Mouse (Mus musculus): ENCODE measurements at regions not wholly inside any gene's neighbourhood (a gene's known extent, or its start where the extent isn't known, plus 50 kb on each side); places are given as distances from the start of the nearest gene placed in this dataset.
"Not testable (repeated sequence)": the region's sequence is repeated elsewhere in the genome, so short reads cannot be mapped to it uniquely, and the experiment has no call there.

DNA sequence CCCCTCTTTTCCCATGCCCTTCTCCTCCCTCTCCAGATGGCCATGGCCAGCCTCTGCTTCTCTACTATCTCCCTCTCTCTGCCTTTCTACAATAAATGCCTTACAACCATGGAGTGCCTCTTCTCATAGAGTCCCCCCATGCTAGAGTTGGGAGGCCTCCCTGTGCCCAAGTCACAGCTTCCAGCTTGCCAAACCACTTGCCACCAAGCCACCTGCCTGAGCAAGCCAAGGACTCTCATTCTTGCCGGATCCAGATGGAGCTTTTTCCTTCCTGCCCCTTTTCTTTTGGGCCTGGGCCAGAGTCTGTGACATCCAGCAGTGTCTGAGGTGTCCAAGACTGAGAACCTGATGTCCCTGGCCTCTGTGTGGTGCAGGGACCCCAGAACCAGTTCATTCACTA lies 367.4 kb upstream of the Arhgap42 start:
- no peak for ATAC-seq (replicated peaks; ENCODE audit: poor library complexity, severe bottlenecking)

DNA sequence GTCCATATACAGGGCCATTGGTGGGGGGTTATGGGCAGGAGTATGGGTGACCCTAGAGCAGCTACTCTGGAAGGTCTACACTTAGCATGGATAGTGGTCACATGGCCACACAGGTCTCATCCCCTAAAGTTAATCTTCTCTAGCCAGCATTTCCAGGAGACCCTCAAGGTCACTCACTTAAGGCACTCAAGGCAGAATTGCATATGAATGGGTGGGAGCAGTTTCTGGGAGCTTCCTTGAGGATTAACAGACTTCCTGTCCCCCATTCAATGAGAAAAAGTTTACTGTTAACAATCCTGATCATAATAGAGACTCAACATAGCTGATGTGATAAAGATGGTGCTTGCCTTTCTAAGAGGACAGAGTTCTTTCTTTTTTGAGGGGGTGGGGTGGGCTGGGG lies 352.4 kb upstream of the Arhgap42 start:
- ATAC-seq (replicated peaks; ENCODE audit: poor library complexity, severe bottlenecking) = no peak

DNA sequence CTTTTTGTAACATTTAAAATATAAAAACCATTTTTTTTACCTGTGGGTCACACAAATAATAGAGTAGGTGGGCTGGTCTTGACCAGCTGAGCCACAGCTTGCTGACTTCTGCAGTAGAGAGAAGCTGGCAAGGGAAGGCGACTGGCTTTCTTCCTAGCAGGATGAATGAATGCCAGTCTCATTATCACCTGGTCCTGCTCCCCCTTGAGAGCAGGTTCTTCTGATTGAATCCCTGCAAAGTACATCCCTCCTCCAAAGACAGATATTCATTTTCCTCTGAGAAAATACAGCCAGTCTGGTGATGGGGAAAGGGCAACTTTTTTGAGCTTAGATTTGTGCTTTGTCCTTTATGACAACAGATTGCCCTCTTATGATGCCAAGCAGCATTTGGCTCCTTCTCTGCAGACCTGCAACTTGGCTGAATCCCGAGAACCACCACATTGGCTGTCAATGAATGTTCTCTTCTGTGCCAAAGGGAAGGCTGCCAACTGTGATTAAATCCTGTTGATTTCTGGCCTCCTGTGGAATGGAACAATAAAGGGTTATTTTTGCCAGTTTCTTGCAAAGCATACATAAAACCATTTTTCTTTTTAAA lies 344.2 kb upstream of the Arhgap42 start:
- ATAC-seq (replicated peaks; ENCODE audit: poor library complexity, severe bottlenecking) = no peak

DNA sequence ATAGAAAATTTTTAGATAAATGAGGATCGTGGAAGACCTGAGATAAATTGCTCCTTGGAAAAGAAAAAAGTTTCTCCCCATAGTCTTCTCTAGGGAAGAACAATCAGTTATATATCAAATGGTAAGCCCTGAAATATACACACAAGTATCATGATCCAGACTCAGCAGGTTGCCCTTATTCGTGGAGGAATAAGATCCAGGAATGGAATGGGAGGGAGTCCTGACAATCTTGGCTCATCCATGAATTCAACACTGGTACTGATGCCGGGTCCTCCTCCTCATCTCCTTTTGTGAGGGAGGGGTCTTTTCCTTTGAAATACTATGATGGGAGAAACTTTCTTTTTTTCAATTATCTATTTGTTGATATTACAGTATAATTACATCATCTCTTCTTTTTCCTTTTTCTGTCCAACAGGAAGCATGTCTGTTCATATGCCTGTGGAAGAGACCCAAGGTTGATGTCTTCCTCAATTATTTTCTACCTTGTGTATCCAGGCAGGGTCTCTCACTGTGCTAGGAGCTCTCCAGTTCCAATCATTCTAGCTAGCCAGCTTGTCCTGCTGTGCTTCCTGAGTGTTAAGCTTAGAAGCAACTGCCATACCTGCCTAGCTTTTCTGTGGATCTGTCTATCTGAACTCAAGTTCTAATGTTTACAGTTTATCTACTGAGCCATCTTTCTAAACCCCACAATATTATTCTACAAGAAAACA lies 343.6 kb upstream of the Arhgap42 start:
- no peak for ATAC-seq (replicated peaks; ENCODE audit: poor library complexity, severe bottlenecking)

DNA sequence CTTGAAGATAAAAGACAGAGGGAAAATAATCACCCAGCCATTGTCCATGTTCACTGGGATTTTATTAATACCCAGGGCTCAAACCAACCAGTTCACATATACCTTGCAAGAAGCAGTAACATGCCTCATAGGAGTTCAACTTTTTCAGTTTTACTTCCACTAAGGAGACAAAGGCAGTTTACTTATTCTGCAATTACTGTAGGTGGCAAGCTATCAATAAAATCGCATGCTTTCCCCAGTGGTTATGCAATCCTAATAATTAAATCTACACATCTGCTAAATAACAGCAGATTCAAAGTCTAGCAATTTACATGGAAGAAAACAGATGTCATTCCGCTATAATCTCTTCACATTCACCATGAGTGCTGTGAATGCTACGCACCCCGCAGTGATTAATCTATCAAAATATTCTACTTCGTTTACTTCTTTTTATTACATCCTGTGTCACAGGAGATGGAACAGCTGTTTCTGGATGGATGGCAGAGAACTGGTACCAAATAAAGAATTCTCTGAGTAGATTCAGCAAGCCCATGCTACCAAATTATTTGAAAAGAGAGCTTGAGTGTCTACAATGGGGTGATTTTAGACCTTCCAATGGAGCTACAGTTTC lies 329.2 kb upstream of the Arhgap42 start:
- no peak for ATAC-seq (replicated peaks; ENCODE audit: poor library complexity, severe bottlenecking)

DNA sequence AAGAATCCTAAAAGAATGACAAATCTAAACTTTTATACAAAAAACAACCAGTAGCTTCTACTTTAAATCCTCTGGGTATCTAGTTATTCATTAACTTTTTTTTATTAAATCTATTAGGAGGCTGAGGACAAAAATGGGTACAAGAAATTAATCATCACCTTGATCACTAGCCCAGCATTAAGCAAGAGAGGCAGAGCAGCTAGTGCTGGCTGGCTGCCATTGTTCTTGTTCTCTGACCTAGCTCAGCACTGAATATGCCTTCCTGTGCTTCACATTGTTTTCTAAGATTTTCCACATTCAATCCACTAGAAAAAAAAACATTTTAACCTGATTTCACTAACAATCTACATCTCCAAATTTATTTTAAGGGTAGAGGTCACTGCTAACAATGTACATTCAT lies 325.6 kb upstream of the Arhgap42 start:
- ATAC-seq (replicated peaks; ENCODE audit: poor library complexity, severe bottlenecking) = no peak

DNA sequence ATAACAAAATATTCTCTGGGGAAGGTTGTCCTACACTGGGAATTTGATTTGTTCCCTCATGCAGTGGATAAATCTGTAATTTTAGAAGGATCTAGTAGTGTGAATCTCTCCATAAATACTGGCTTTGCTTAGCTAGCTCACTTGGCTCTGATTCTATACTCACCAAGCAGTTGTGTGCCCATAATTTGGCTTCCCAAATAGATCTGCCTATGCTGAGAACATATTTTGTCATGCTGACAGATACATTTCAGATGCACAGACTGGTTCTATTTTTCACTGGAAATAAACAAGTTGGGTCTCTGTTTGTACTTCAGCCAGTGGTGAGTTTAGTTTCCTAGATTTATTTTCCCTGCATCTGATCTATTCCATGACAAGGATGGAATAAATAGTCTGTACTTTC lies 309.8 kb upstream of the Arhgap42 start:
- no peak for ATAC-seq (replicated peaks; ENCODE audit: poor library complexity, severe bottlenecking)

DNA sequence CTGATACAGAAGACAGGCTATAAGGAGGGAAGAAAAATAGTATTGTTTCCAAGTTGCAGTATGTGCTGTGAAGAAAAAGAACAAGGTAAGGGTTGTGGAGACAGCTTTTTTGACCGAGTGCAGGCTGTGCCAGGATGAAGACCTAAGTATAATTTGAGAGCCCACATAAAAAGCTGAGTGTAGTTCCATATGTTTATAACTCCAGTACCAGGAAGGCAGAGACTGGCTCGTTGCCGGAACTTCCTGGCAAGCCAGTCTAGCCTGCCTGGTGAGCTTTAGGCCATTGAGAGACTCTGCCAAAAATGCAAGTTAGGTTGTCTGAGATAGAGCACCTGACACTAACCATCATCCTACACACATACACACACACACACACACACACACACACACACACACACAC lies 308.7 kb upstream of the Arhgap42 start:
- no peak for ATAC-seq (replicated peaks; ENCODE audit: poor library complexity, severe bottlenecking)

DNA sequence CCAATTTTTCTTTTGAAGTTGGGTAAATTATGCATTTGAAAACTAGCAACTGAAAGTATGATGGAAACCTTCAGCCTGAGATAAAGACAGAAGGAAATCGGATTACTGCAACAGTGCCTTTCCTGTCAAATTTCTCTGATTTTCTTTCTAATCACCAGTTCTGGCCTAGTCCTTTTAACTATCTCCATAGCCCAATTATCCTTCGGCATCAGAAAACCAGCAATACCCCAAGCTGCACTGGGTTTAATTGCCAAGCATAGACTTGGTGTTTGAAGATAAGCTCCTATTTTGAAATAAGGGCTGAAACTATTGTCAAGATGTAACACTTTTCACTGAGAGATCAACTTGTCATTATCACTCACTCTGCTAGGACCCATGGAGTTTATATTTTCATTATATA lies 308.2 kb upstream of the Arhgap42 start:
- no peak for ATAC-seq (replicated peaks; ENCODE audit: poor library complexity, severe bottlenecking)

DNA sequence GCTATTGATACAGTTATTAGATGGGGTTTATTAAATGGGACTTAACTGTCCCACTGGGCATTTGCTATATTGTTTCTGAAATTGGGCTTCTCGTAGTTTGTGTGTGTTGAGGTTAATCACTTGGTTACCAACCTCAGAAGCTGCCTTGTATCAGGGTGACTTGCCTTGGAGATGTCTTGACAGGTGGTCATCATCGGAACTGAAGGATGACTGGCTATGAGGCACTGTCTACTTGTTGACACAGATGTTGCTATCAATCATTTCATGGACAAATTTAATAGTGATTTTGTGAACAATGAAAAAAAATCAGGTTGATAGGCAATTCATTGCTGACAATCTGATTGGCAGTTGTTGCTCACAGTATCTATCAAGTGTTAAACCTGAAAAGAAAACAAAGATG lies 261.4 kb upstream of the Arhgap42 start:
- ATAC-seq (replicated peaks; ENCODE audit: poor library complexity, severe bottlenecking) = no peak

DNA sequence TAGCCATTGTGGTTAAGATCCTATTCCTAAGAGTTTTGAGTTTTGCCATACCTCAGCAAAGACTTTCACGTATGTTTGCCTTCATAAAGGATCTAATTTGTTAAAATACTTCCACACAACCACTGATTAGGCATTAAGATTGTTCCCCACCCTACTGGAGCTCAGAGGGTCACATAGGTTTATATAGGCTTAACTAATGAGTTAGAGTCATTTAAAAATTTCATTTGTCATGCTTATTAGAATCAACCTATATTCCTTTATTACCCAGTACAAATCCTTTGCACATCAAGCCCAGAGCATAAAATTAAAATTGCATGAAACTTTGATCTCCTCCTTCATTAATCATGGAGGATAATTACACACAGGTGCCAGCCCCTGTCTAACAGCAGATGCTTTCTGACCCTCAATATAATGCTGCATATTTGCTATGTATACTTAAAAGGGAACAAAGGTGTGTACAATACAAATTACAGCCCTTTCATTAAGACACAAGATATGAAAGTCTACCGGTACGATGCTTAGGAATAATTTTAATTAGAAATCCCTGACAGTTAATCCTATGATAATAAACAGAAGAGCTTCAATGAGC lies 254.8 kb upstream of the Arhgap42 start:
- no peak for ATAC-seq (replicated peaks; ENCODE audit: poor library complexity, severe bottlenecking)

DNA sequence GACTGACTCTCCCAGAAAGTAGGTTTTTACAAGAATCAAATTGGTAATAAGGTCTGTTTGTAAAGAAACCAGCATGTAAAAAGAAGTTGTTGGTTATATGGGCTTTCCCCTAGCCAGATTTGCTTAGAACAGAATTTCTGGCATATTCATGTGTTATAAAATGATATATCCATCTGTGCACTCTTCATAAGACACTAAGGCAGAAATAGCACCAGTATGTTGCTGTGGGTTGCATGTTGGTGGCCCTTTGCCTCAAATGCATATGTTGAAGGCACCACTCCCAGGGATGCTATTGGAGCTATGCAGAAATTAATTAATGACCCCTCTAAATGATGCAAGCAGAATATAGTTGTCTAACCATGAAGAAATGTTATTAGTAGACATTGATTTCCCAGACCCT lies 238.2 kb upstream of the Arhgap42 start:
- no peak for ATAC-seq (replicated peaks; ENCODE audit: poor library complexity, severe bottlenecking)

DNA sequence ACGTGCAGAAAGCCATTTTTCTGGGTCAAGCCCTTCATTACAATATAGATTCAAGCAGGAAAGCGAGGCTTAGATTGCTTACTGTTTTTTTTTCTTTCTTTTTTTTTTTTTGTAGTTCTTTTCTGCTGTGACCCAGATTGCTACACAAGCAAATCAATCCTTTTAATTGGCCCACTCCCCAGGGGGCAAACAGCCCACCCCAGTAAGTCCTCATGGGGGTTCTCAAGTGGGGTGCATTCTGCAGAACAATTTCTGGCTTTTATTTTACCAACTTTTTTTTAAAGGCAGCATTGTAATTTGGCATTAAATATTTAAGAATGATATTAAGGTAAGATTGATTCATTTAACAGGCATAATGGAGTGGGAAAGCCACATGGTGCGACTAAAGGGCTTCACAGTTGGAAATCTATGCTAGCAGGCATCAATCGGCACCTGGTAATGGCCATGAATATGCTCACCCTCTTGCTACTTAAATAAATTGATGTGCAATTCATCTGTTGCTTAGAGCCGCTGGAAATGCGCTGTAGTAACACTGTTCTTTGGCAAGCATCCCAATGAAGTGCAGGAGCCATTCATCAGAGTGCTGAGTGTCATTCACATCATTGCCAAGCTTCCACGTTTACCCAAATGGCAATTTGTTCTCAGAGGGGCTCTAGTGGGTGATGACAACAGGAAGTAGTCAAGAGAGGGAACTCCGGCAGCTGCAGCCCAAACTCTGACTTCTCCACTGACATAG lies 236.3 kb upstream of the Arhgap42 start:
- no peak for ATAC-seq (replicated peaks; ENCODE audit: poor library complexity, severe bottlenecking)

DNA sequence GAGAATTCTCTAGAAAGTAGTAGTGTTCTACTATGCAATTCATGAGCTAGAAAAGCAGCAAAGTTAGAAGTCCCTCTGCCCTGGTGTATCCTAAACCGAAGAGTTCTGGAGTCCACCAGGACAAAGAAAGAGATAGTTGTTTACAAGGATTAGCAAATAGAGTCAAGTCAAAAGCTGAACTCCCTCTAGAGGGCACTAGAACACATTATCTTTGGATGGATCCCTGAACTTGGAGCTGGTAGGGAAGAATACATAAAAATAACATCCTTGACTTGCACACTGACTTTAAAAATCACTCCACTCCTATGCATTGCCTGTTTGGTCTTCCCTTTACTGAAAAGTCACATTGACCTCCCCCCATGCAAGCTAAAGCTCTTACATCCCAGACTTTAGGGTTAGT lies 205.3 kb upstream of the Arhgap42 start:
- ATAC-seq (replicated peaks; ENCODE audit: poor library complexity, severe bottlenecking) = no peak

DNA sequence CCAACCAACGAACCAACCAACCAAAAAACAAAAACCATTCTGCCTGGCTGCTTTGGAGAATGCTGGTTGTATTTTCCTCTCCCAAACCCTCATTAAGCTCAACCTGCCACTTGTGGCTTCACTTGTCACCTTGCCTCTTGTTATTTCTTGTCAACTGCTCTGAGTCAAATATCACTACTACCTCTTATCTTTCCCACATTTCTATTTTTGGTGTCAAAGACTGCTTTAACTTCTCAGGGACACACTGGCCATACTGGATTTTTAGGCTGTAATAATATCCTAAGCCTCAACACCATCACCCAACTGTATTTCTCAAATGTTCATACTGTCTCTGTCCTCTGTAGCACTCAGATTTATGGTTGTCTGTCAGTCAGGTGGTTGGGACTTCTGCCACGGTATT lies 181.4 kb upstream of the Arhgap42 start:
- ATAC-seq (replicated peaks; ENCODE audit: poor library complexity, severe bottlenecking) = no peak

DNA sequence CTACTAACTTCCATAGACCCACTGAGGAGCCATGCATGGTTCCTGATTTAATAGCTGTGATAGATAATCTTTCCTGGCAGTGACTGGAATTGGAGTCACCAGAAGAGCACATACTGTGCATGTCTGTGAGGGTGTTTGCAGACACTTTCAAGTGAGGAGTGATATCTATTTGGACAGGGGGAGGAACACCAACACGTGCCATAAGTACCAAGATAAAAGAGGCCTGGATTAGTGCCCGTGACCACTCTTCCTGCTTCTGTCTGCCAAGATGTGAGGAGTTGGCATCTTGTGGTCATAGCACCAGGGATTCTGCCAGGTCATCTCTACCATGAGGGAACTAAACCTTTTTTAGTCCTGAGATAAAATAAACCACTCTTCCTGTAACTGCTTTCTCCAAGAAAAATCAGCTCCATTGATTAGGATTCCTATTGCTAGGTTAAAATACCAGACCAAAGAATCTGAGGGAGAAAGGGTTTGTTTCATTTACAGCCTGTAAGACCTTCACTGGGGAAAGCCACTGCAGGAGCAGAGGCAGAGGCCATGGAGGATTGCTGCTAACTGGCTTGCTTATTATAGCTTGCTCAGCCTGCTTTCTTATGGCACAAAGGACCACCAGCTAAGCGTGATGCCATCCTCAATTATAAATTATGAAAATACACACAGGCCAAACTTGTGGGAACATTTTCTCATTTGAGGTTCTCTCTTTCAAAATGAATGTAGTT lies 173.7 kb upstream of the Arhgap42 start:
- ATAC-seq (replicated peaks; ENCODE audit: poor library complexity, severe bottlenecking) = no peak

DNA sequence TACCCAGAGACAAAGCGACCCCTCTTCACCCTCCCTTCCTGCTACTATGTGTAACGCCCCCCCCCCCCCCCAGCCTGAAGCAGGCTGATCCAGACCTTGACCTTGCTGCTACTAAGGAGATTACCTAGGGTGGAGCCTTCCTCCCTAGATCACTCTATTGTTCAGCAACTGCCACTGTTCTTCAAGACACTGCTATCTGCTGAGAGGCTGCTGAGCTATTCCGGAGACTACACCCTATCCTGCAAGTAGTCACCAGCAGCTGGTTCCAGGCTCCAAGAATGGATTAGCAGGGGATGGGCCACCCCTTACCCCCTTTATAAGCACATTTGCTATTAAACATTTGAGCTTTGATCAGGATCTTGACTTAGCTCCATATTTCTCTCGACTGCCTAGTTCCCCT lies 155.3 kb upstream of the Arhgap42 start:
- not testable (repeated sequence) for ATAC-seq (replicated peaks; ENCODE audit: poor library complexity, severe bottlenecking)

DNA sequence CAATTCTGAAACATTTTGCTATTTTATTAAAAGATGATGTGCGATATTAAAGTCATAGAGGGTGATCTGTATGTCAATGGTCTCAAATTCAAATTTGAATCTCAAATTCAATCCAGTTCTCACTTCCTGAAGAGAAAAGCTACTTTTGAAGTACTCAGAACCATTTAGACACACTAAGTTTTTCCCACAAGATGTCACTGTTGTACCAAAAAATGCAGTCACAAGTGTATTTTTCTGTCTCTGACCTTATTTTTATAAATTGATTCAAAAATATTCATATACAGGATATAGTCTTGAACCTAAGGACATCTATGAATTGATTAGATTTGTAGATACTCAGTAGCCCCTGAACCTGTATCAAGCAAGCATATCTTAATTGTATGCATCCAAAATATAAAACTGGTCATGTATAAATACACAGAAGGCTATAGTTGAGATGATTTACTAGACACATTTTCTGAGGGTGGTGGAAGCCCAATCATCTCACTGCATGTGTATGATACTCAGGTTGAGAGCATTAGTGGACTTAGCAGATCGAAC lies 137.8 kb upstream of the Arhgap42 start:
- ATAC-seq (replicated peaks; ENCODE audit: poor library complexity, severe bottlenecking) = no peak

DNA sequence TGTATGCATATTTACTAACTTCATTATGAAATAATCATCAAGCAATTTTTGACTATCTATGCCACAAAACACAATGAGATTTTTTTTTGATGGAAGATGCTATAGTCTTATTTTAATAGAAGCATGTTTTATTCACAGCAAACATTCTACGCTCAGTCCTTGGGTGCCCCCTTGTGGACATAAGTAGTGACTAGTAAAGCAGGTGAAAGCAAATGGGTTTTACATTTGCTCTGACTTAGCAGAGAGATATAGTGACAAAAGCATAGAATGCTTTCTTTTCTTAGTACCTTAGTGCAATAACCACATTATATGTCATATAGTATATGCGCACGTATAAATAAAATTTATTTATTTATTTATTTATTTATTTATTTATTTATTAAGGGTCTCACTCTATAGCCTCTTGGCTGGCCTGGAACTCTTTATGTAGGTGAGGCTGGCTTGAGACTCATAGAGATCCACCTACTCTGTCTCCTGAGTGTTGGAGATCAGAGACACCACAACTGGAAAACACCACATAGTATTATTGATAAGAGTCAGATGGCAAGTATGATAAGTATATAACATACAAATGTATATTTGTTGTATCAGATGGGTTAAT lies 136.5 kb upstream of the Arhgap42 start:
- ATAC-seq (replicated peaks; ENCODE audit: poor library complexity, severe bottlenecking) = peak; percentile 56

DNA sequence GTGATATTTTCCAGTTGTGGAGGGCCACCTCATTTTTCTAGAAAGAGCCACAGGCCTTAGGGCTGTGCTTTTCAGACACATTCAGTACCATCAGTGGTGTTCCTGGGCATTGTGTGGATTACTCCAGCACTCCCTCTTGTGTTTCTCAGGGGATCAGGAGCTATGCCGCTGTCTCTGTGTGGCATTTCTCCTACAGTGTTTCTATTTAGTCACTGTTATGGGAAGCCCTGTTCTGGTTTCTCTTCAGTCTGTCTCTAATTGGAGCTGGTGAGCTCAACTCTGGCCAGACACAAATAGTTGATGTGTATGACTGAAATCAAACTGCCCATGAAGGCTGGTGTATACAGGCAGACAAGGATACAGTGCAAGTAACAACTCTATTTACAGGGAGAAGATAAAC lies 133.7 kb upstream of the Arhgap42 start:
- no peak for ATAC-seq (replicated peaks; ENCODE audit: poor library complexity, severe bottlenecking)
